Mouse (Mus musculus): ENCODE measurements around the gene Smoc1. TPM values are rescaled to one million over a fixed set of nuclear protein-coding genes. Genes with fewer than 3 reads are reported as not detected.

Gene Smoc1
- polyA plus RNA-seq (2015; fragmentation: Nextera tagmentation; extraction: Ambion mirVana), result 1.7 and 2.3 TPM in 2 replicates

DNA sequence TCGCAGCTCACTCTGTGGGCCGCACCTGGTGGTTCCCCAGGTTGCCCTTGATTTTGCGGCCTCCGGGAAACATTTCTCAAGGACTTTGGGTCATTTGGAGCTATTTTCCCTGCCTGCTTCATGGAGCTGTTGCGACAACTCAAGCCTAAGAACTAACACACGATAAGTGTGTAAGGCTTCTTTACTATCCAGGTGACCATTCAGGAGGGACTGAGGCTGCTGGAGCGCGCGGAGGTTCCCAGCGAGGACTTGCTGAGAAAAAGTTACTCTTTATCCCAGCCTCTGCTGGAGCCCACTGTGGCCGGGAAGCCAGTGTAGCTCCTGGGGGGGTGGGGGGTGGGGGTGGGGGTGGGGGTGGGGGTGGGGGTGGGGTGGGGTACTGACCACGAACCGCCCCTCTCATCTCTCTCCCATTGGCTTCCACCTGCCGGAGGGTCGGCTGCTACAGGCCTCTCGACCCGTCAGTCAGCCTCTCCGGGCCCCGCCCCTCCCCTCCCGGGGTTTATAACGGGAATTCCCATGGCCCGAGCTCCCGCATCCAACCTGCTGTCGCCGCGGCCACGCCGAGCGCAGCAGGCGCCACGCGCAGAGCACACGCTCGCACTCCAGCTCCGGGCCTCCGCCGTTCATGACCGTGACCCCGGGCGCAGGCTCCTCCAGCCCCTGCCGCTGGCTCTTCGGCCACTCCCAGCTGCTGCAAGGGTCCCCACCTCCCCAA lies at the start of gene Smoc1:
TSS of gene Smoc1 (plus strand) at position 532 of the 718 bp plus-strand sequence.
- no peaks in the 10 kb centered on the region for H3K36me3 ChIP-seq
- H3K27me3 ChIP-seq, result peaks cover 77% of the 10 kb centered on the region
- H3K9me3 ChIP-seq (replicated peaks), result no peaks in the 10 kb centered on the region
- peaks cover 25% of the 10 kb centered on the region for H3K4me1 ChIP-seq
- ATAC-seq (replicated peaks; ENCODE audit: low FRiP score), result peak; percentile 77
- WGBS, result 3% methylated on average over 42 of the region's 42 CpGs
- H3K9ac ChIP-seq, result 0 out of 2 replicates have a peak within 1 kb of the TSS, but pooled peaks have one; percentile 24
- peak within 1 kb of the TSS; percentile 56 for H3K4me3 ChIP-seq (replicated peaks)
- no peak within 1 kb of the TSS for H3K27ac ChIP-seq
- H3K4me2 ChIP-seq, result peak within 1 kb of the TSS; percentile 96

- peaks cover 23% of the 10 kb centered on the region for H3K27me3 ChIP-seq
- H3K4me1 ChIP-seq, result no peaks in the 10 kb centered on the region
- no peak overlapping the region for H3K4me2 ChIP-seq
- no peak for ATAC-seq (replicated peaks; ENCODE audit: low FRiP score)
- H3K36me3 ChIP-seq, result no peaks in the 10 kb centered on the region
- no peaks in the 10 kb centered on the region for H3K9me3 ChIP-seq (replicated peaks)
- H3K4me3 ChIP-seq (replicated peaks), result no peak overlapping the region
- no peak overlapping the region for H3K27ac ChIP-seq
- 3% methylated on average over 7 of the region's 7 CpGs for WGBS
- no peak overlapping the region for H3K9ac ChIP-seq
These were observed 44.3 kb upstream of the Smoc1 start for GRCm38 (mm10) chr12:80982326-80982725.

DNA sequence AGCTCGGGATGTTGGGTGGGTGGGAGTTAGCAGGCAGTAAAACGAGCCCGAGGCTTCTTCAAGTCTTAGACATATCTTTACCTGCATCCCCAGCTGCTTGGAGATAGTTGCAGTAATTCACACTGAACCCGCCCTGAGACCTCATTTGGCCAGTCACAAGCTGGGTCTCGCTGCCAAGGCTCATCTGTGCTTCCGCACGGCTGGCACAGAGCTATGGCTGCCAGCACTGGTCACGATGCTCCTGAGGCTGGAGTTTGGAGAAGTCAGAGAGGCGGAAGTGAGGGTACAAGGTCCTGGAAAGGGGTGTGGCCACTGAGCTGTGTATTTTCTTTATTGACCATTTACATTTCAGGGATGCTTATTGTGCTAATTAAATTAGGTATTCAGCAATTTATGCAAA lies 42.9 kb upstream of the Smoc1 start:
- 64% methylated on average over 9 of the region's 9 CpGs for WGBS
- H3K27ac ChIP-seq, result no peak overlapping the region
- H3K4me2 ChIP-seq, result no peak overlapping the region
- no peak for ATAC-seq (replicated peaks; ENCODE audit: low FRiP score)
- H3K4me1 ChIP-seq, result no peaks in the 10 kb centered on the region
- no peak overlapping the region for H3K9ac ChIP-seq
- H3K36me3 ChIP-seq, result no peaks in the 10 kb centered on the region
- peaks cover 23% of the 10 kb centered on the region for H3K27me3 ChIP-seq
- no peak overlapping the region for H3K4me3 ChIP-seq (replicated peaks)
- no peaks in the 10 kb centered on the region for H3K9me3 ChIP-seq (replicated peaks)

GRCm38 (mm10) chr12:80986628-80987027 lies 40.0 kb upstream of the Smoc1 start:
- H3K27ac ChIP-seq, result no peak overlapping the region
- no peak overlapping the region for H3K9ac ChIP-seq
- H3K4me2 ChIP-seq, result no peak overlapping the region
- no peaks in the 10 kb centered on the region for H3K36me3 ChIP-seq
- 79% methylated on average over 4 of the region's 4 CpGs for WGBS
- H3K4me3 ChIP-seq (replicated peaks), result no peak overlapping the region
- peaks cover 29% of the 10 kb centered on the region for H3K27me3 ChIP-seq
- no peaks in the 10 kb centered on the region for H3K4me1 ChIP-seq
- no peak for ATAC-seq (replicated peaks; ENCODE audit: low FRiP score)
- H3K9me3 ChIP-seq (replicated peaks), result no peaks in the 10 kb centered on the region

DNA sequence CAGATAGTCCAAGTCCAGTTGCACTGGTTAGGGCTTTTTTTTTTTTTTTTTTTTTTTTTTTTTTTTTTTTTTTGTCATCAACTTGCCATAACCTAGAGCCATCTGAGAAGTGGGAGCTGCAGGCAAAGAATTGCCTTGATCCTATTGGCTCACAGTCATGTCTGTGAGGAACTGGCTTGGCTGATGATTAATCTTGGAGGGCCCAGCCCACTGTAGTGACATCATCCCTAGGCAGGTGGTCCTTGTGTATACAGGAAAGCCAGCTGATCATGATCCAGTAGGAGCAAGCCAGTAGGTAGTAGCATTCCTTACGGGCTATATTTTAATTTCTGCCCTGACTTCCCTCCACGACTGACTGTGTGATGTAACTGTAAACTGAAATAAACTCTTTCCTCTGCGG lies 38.3 kb upstream of the Smoc1 start:
- no peaks in the 10 kb centered on the region for H3K36me3 ChIP-seq
- 89% methylated on average over 3 of the region's 3 CpGs for WGBS
- H3K4me1 ChIP-seq, result no peaks in the 10 kb centered on the region
- no peak overlapping the region for H3K4me3 ChIP-seq (replicated peaks)
- no peaks in the 10 kb centered on the region for H3K9me3 ChIP-seq (replicated peaks)
- no peak overlapping the region for H3K9ac ChIP-seq
- H3K27ac ChIP-seq, result no peak overlapping the region
- ATAC-seq (replicated peaks; ENCODE audit: low FRiP score), result no peak
- no peak overlapping the region for H3K4me2 ChIP-seq
- H3K27me3 ChIP-seq, result peaks cover 32% of the 10 kb centered on the region

DNA sequence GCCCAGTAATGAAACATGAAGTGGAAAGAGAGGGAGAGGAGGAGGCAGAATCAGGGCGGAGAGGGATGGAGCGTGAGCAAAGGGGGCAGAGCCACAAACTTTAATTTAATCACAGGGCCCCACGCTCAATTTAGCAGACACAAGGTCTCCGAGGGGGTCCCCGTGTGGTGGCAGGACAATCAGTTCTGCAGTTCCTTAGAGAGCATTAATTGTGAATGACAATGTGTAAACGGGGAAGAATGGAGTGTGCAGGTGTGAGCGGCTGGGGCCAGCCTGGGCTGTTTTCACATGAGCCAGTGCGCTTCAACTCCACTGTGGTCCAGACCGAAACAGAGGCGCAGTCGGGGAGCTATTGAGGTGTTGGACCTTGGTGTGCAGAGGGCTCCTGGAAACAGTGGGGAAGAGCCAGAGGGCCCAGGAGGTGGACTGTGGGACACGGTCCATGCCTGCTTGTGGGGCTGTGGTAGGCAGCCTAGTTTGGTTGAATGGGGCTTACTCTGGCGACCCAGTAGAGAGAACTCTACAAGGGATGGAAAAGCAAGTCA lies 35.6 kb upstream of the Smoc1 start:
- Histone ChIP-seq H3K4me3 (replicated peaks) (no peak overlapping the region), H3K36me3 (no peaks in the 10 kb centered on the region), H3K27ac (no peak overlapping the region), H3K4me1 (no peaks in the 10 kb centered on the region), H3K9me3 (replicated peaks) (no peaks in the 10 kb centered on the region), H3K9ac (no peak overlapping the region), H3K27me3 (peaks cover 27% of the 10 kb centered on the region), H3K4me2 (no peak overlapping the region)
- no peak for ATAC-seq (replicated peaks; ENCODE audit: low FRiP score)
- 81% methylated on average over 13 of the region's 13 CpGs for WGBS

GRCm38 (mm10) chr12:80991806-80992205 lies 34.8 kb upstream of the Smoc1 start:
- no peaks in the 10 kb centered on the region for H3K36me3 ChIP-seq
- 81% methylated on average over 10 of the region's 10 CpGs for WGBS
- no peak overlapping the region for H3K9ac ChIP-seq
- H3K4me2 ChIP-seq, result no peak overlapping the region
- H3K27me3 ChIP-seq, result peaks cover 29% of the 10 kb centered on the region
- no peaks in the 10 kb centered on the region for H3K9me3 ChIP-seq (replicated peaks)
- H3K4me1 ChIP-seq, result no peaks in the 10 kb centered on the region
- no peak overlapping the region for H3K27ac ChIP-seq
- ATAC-seq (replicated peaks; ENCODE audit: low FRiP score), result no peak
- H3K4me3 ChIP-seq (replicated peaks), result no peak overlapping the region

DNA sequence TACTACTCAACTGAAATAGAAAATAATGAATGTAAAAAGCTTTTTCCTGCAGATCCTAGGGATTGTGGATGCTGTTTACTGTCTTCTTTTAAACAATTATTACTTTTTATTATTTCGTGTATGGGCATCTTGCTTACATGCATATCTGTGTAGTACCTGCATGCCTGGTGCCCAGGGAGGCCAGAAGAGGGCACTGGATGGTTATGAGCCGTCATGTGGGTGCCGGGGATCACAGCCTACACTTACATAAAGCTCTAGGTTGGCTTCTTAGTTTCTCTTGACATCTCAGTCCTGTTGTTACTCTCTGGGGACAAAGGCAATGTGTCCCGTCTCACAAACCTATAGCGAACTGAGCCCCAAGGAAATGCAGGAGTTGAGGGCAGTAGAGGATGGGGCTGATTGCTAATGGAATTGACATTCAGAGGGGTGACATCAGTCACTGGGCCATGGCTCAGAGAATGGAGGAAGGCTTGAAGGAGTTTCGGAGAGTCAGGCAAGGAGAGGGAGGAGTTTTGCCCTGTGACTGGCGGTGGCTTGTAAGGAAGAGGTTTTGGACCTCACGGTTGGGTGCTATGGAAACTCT lies 34.0 kb upstream of the Smoc1 start:
- Histone ChIP-seq H3K36me3 (no peaks in the 10 kb centered on the region), H3K4me3 (replicated peaks) (no peak overlapping the region), H3K9ac (no peak overlapping the region), H3K27ac (no peak overlapping the region), H3K27me3 (peaks cover 37% of the 10 kb centered on the region), H3K9me3 (replicated peaks) (no peaks in the 10 kb centered on the region), H3K4me2 (no peak overlapping the region), H3K4me1 (no peaks in the 10 kb centered on the region)
- no peak for ATAC-seq (replicated peaks; ENCODE audit: low FRiP score)
- 84% methylated on average over 8 of the region's 8 CpGs for WGBS

DNA sequence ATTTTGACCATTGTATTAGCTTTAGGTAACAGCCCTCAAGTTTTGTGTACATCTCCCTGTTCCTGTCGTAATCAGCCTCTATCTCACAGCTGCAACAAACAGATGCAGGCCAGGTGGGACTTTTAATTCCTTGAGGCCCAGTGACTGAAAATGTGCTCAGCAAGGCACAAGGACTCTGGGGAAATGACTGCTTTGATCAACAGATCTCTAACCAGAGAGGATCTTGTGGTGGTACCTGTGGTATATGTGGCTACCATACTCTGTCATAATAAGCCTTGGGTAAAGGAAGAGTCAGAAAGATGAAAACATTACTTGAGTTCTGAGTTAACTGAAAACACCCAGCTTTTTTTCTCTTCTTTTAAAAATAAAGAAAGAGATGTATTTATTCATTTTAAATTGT lies 32.8 kb upstream of the Smoc1 start:
- H3K9me3 ChIP-seq (replicated peaks), result no peaks in the 10 kb centered on the region
- H3K27ac ChIP-seq, result no peak overlapping the region
- no peak overlapping the region for H3K4me3 ChIP-seq (replicated peaks)
- WGBS, result 87% methylated on average over 1 of the region's 1 CpGs
- H3K9ac ChIP-seq, result no peak overlapping the region
- no peaks in the 10 kb centered on the region for H3K36me3 ChIP-seq
- H3K4me1 ChIP-seq, result peaks cover 5% of the 10 kb centered on the region
- peaks cover 48% of the 10 kb centered on the region for H3K27me3 ChIP-seq
- no peak for ATAC-seq (replicated peaks; ENCODE audit: low FRiP score)
- no peak overlapping the region for H3K4me2 ChIP-seq

DNA sequence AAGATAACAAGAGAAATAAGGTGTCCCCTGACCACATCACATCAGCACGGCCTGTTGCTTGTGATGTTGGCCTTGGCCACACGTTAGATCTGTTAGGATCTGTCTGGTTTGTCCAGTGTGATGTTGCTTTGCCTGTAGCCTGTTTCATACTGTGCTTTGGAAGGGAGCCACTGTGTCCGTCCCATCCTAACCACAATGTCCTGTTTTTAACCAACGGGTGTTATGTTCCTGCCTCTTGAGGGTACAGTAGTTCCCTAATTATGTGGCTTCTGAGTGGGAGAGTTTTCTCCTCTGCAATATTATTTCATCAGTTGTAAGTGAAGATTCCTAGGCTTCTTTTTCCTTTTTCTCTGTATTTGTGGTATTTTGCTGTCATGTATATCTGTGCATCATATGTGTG lies 31.3 kb upstream of the Smoc1 start:
- WGBS, result 94% methylated on average over 4 of the region's 4 CpGs

GRCm38 (mm10) chr12:80997652-80998051 lies 29.0 kb upstream of the Smoc1 start:
- Histone ChIP-seq H3K27me3 (peaks cover 73% of the 10 kb centered on the region), H3K4me3 (replicated peaks) (no peak overlapping the region), H3K4me2 (no peak overlapping the region), H3K27ac (no peak overlapping the region), H3K4me1 (peaks cover 8% of the 10 kb centered on the region), H3K9ac (no peak overlapping the region), H3K36me3 (no peaks in the 10 kb centered on the region), H3K9me3 (replicated peaks) (no peaks in the 10 kb centered on the region)
- ATAC-seq (replicated peaks; ENCODE audit: low FRiP score), result no peak
- WGBS, result 39% methylated on average over 4 of the region's 4 CpGs

More for the DNA sequence above, 31.3 kb upstream of the Smoc1 start:
- H3K4me2 ChIP-seq, result no peak overlapping the region
- H3K4me3 ChIP-seq (replicated peaks), result no peak overlapping the region
- H3K27ac ChIP-seq, result no peak overlapping the region
- no peaks in the 10 kb centered on the region for H3K9me3 ChIP-seq (replicated peaks)
- no peaks in the 10 kb centered on the region for H3K36me3 ChIP-seq
- no peak overlapping the region for H3K9ac ChIP-seq
- peaks cover 8% of the 10 kb centered on the region for H3K4me1 ChIP-seq
- peaks cover 63% of the 10 kb centered on the region for H3K27me3 ChIP-seq
- no peak for ATAC-seq (replicated peaks; ENCODE audit: low FRiP score)

- H3K27ac ChIP-seq, result no peak overlapping the region
- H3K27me3 ChIP-seq, result peaks cover 77% of the 10 kb centered on the region
- H3K4me1 ChIP-seq, result peaks cover 8% of the 10 kb centered on the region
- H3K4me2 ChIP-seq, result peak overlapping the region; percentile 49
- H3K9ac ChIP-seq, result no peak overlapping the region
- no peaks in the 10 kb centered on the region for H3K9me3 ChIP-seq (replicated peaks)
- no peaks in the 10 kb centered on the region for H3K36me3 ChIP-seq
- ATAC-seq (replicated peaks; ENCODE audit: low FRiP score), result no peak
- peak overlapping the region; percentile 20; the same call in 1 of the 2 replicates for H3K4me3 ChIP-seq (replicated peaks)
- WGBS, result 6% methylated on average over 33 of the region's 33 CpGs
These were observed 27.9 kb upstream of the Smoc1 start for GRCm38 (mm10) chr12:80998528-80999221.

Measured in kidney, embryonic 15.5 days (tissue).